In the genomic region with DNA sequence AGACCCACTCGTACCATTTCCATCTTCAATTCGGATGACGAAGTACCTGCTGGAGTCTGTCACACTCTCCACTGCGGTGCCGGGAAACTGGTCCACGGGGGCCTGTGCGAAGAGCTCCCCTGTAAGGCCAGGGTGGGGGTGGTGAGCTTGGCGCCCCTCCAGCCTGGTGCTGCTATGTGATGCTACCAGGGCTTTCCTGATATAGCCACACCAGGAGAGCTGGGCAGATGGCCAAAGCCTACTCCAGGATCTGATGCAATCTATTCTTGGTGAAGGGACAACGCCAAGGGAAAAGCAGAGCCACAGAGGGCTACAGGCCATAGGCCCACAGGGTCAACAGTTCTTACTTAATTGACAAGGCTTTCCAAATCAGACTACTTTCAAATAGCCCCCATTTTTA, we compare ENCODE assay signal across 10 mouse cellular contexts. TPM values are rescaled to one million over a fixed set of nuclear protein-coding genes. Genes with fewer than 3 reads are reported as not detected.
DNase-seq lines count a peak whose midpoint lies in the region; ATAC-seq and TF ChIP-seq lines count a peak whose summit lies in the region.
"Had no signal": no experiment of that assay in that cellular context is flagged by ENCODE, and none has a peak within 500 bp of the region (broad histone marks: within the 10 kb centered on the region; RNA-seq: fewer than 3 reads in every experiment).

No protein-coding gene starts in this region.

- peaks cover 19% of the 10 kb centered on the region for H3K4me1 ChIP-seq in midbrain, embryonic 15.5 days

- intact Hi-C loops in heart, postnatal 10 days (cut with DNase I) = no loop called here

- no peak for ATAC-seq in midbrain, embryonic 15.5 days (replicated peaks)

- H3K27ac ChIP-seq in midbrain, embryonic 15.5 days = no peak overlapping the region
- H3K27ac ChIP-seq: limb, embryonic 13.5 days had no signal

- H3K4me2 ChIP-seq in myocyte (ENCODE audit: low read depth) = peak overlapping the region; percentile 31
- H3K4me2 ChIP-seq in midbrain, embryonic 15.5 days = no peak overlapping the region
- H3K4me2 ChIP-seq: limb, embryonic 13.5 days had no signal

- H3K9me3 ChIP-seq in midbrain, embryonic 15.5 days = no peaks in the 10 kb centered on the region
- H3K9me3 ChIP-seq: limb, embryonic 13.5 days had no signal

- H3K9ac ChIP-seq in midbrain, embryonic 15.5 days = no peak overlapping the region
- H3K9ac ChIP-seq: limb, embryonic 13.5 days had no signal

- WGBS in midbrain, embryonic 15.5 days = 95% methylated on average over 9 of the region's 9 CpGs

- no peaks in the 10 kb centered on the region for H3K27me3 ChIP-seq in myocyte (ENCODE audit: control insufficient read depth, insufficient read depth, insufficient read length)
- no peaks in the 10 kb centered on the region for H3K27me3 ChIP-seq in midbrain, embryonic 15.5 days (replicated peaks)
- H3K27me3 ChIP-seq: limb, embryonic 13.5 days had no signal

- peaks cover 57% of the 10 kb centered on the region for H3K79me2 ChIP-seq in myocyte (ENCODE audit: control insufficient read depth, insufficient read depth)

- H3ac ChIP-seq in myocyte (ENCODE audit: control insufficient read depth, insufficient read length) = no peak overlapping the region

- no peak overlapping the region for H3K4me3 ChIP-seq in myocyte
- H3K4me3 ChIP-seq in midbrain, embryonic 15.5 days = no peak overlapping the region
- H3K4me3 ChIP-seq: limb, embryonic 13.5 days had no signal

- peak; percentile 42 for TF ChIP-seq POLR2A in myocyte (IDR thresholded peaks at IDR 0.05; ENCODE audit: insufficient read length, low read depth)

- DNase-seq in kidney, postnatal 14 days = peak; percentile 41
- no peak for DNase-seq in kidney, adult 8-10 months
- peak; percentile 60 to 66 for DNase-seq in cerebellum, postnatal 36 days
- DNase-seq in heart, postnatal 10 days = peak; percentile 57 to 77
- DNase-seq in retina, postnatal 1 day = no peak
- no peak for DNase-seq in retina, embryonic 14.5 days (ENCODE audit: low spot score)

- H3K36me3 ChIP-seq in myocyte (ENCODE audit: control insufficient read depth, insufficient read depth) = peaks cover 23% of the 10 kb centered on the region
- peaks cover 29% of the 10 kb centered on the region for H3K36me3 ChIP-seq in midbrain, embryonic 15.5 days (replicated peaks)

TF ChIP-seq in myocyte, 11 proteins besides CTCF, POLR2A, EP300 and RAD21:
- TF ChIP-seq TCF3 (IDR thresholded peaks at IDR 0.05; ENCODE audit: insufficient read length, low read depth) (no peak), MYOD1 (IDR thresholded peaks at IDR 0.05; ENCODE audit: control insufficient read depth in 1 of 3, insufficient read length in 2 of 3, low read depth in 2 of 3) (peak in 1 of 3 experiments; percentile 19), SRF (IDR thresholded peaks at IDR 0.05; ENCODE audit: control insufficient read depth, insufficient read length, low read depth) (peak; percentile 45), REST (IDR thresholded peaks at IDR 0.05; ENCODE audit: insufficient read depth, insufficient read length) (no peak), CEBPB (IDR thresholded peaks at IDR 0.05; ENCODE audit: insufficient read depth, poor library complexity, severe bottlenecking) (peak; percentile 89)

RNA-seq across cellular contexts. Expression of gene Necap2, which starts 4.5 kb away (rescaled TPM):
- 10 to 100 TPM; 33.3 to 34.3 TPM for total RNA-seq in heart, postnatal 10 days (2021)
- 85.6 TPM for polyA plus RNA-seq in myocyte (2012; fragmentation: generic; extraction: Trizol)
- 55.9 and 56.0 TPM in 2 replicates for polyA plus RNA-seq in midbrain, embryonic 15.5 days (2015; fragmentation: Nextera tagmentation; extraction: Ambion mirVana)

RNA-seq across cellular contexts. Expression of gene Crocc, which starts 13.3 kb away (rescaled TPM):
- 1 to 10 TPM; 7.0 to 7.4 TPM for total RNA-seq in heart, postnatal 10 days (2021)
- 3.9 TPM for polyA plus RNA-seq in myocyte (2012; fragmentation: generic; extraction: Trizol)
- polyA plus RNA-seq in midbrain, embryonic 15.5 days (2015; fragmentation: Nextera tagmentation; extraction: Ambion mirVana) = 7.0 and 8.9 TPM in 2 replicates

RNA-seq across cellular contexts. Expression of gene Spata21, which starts 14.5 kb away (rescaled TPM):
- not detected for total RNA-seq in heart, postnatal 10 days (2021)
- not detected for polyA plus RNA-seq in myocyte (2012; fragmentation: generic; extraction: Trizol)
- 0.27 and 0.87 TPM in 2 replicates for polyA plus RNA-seq in midbrain, embryonic 15.5 days (2015; fragmentation: Nextera tagmentation; extraction: Ambion mirVana)
- polyA plus RNA-seq: embryonic facial prominence, embryonic 14.5 days had no signal

Comparison
In these comparisons a context has a peak if more than half of its experiments do, and no peak if none do; other contexts are left out.
1. DNase-seq: peak in kidney, postnatal 14 days (single experiment), cerebellum, postnatal 36 days (2 of 2) and heart, postnatal 10 days (2 of 2); none in kidney, adult 8-10 months (0 of 2), retina, postnatal 1 day (single experiment) and retina, embryonic 14.5 days (single experiment).